Mouse (Mus musculus): ENCODE measurements at regions not wholly inside any gene's neighbourhood (a gene's known extent, or its start where the extent isn't known, plus 50 kb on each side); places are given as distances from the start of the nearest gene placed in this dataset.

GRCm38 (mm10) chr4:125265575-125265974, 137.9 kb upstream of the Zc3h12a start:
- peak; percentile 64 for DNase-seq

GRCm38 (mm10) chr4:125265065-125265464, 137.4 kb upstream of the Zc3h12a start:
- no peak for DNase-seq

GRCm38 (mm10) chr4:125261547-125261946, 133.9 kb upstream of the Zc3h12a start:
- DNase-seq, result no peak

GRCm38 (mm10) chr4:125259306-125259705, 131.7 kb upstream of the Zc3h12a start:
- no peak for DNase-seq

- no peak for DNase-seq
Observed at GRCm38 (mm10) chr4:125257916-125258315, 130.3 kb upstream of the Zc3h12a start.

- no peak for DNase-seq
Observed at GRCm38 (mm10) chr4:125253161-125253560, 125.5 kb upstream of the Zc3h12a start.

GRCm38 (mm10) chr4:125252228-125252627, 124.6 kb upstream of the Zc3h12a start:
- no peak for DNase-seq

GRCm38 (mm10) chr4:125249061-125249460, 121.4 kb upstream of the Zc3h12a start:
- no peak for DNase-seq

GRCm38 (mm10) chr4:125246171-125246570, 118.5 kb upstream of the Zc3h12a start:
- DNase-seq, result peak; percentile 39

- no peak for DNase-seq
Observed at GRCm38 (mm10) chr4:125242512-125242911, 114.9 kb upstream of the Zc3h12a start.

- no peak for DNase-seq
Observed at GRCm38 (mm10) chr4:125241577-125242262, 114.1 kb upstream of the Zc3h12a start.

- DNase-seq, result peak; percentile 61
Observed at GRCm38 (mm10) chr4:125231711-125232260, 104.1 kb upstream of the Zc3h12a start.

GRCm38 (mm10) chr4:125227194-125227593, 99.6 kb upstream of the Zc3h12a start:
- DNase-seq, result no peak

GRCm38 (mm10) chr4:125222922-125223321, 95.3 kb upstream of the Zc3h12a start:
- DNase-seq, result no peak

- DNase-seq, result peak; percentile 40
Observed at GRCm38 (mm10) chr4:125220314-125220713, 92.7 kb upstream of the Zc3h12a start.

- DNase-seq, result no peak
Observed at GRCm38 (mm10) chr4:125219209-125219608, 91.6 kb upstream of the Zc3h12a start.

GRCm38 (mm10) chr4:125214306-125214705, 86.7 kb upstream of the Zc3h12a start:
- DNase-seq, result no peak

- no peak for DNase-seq
Observed at GRCm38 (mm10) chr4:125212176-125212530, 84.5 kb upstream of the Zc3h12a start.

- DNase-seq, result no peak
Observed at GRCm38 (mm10) chr4:125211459-125212175, 84.0 kb upstream of the Zc3h12a start.

GRCm38 (mm10) chr4:125210719-125211118, 83.1 kb upstream of the Zc3h12a start:
- DNase-seq, result no peak

GRCm38 (mm10) chr4:125208136-125208915, 80.7 kb upstream of the Zc3h12a start:
- no peak for DNase-seq

- no peak for DNase-seq
Observed at GRCm38 (mm10) chr4:125203521-125203920, 75.9 kb upstream of the Zc3h12a start.

- DNase-seq, result no peak
Observed at GRCm38 (mm10) chr4:125201638-125202325, 74.1 kb upstream of the Zc3h12a start.
